Mouse (Mus musculus) CH12.LX (cell line): Measurements from ENCODE around the gene Olfr877.

Experiments used
- CTCF ChIP-seq, 2 experiments: IDR thresholded peaks in 1 of 2; conservative IDR thresholded peaks in 1 of 2; 2 replicates each; pipeline ENCODE4 v1.5.1; 2011 to 2012; ENCODE audit warnings: low read depth in 2 of 2, low read length in 2 of 2, improper control_type of control experiment in 1 of 2, inconsistent platforms in 1 of 2, mild to moderate bottlenecking in 1 of 2, moderate library complexity in 1 of 2
- MXI1 ChIP-seq: IDR thresholded peaks from 2 replicates; pipeline ENCODE4 v1.6.1; 2011; ENCODE audit warnings: mild to moderate bottlenecking, low read depth, low read length, improper control_type of control experiment
- POLR2A ChIP-seq: IDR thresholded peaks from 2 replicates; pipeline ENCODE4 v1.6.1; 2011; ENCODE audit warnings: low read depth, mild to moderate bottlenecking, improper control_type of control experiment, low read length
- ZKSCAN1 ChIP-seq: IDR thresholded peaks from 2 replicates; pipeline ENCODE4 v1.6.1; 2012; ENCODE audit warnings: low read depth, inconsistent platforms, low read length, improper control_type of control experiment, borderline replicate concordance

DNA sequence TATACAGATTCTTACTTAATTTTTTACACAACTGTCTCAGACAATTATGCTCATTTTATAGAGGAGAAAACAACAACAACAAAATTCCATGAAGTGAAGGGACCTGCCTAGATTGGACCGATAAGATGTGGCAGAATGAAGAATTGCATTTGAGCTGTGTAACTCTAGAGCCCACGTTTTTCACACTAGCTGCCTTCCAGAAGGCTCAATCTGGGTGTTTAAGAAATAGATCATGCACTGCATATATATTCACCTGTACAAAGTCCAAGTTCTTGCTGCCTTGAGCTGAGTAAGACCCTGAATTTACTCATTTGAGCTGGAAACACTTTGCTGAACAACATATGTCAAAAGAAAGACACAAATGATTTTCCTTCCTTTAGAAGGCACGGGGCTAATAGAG lies 51.5 kb downstream of the Olfr877 start:
- TF ChIP-seq MXI1 (no peak), CTCF (conservative IDR thresholded peaks at IDR 0.05 in 1 of 2, IDR thresholded peaks at IDR 0.05 in 1 of 2; ENCODE audit: low read depth in 2 of 2, low read length in 2 of 2) (no peak), POLR2A (no peak), ZKSCAN1 (no peak)
